Comparison of ENCODE assay signal across 16 mouse cellular contexts in the genomic region with DNA sequence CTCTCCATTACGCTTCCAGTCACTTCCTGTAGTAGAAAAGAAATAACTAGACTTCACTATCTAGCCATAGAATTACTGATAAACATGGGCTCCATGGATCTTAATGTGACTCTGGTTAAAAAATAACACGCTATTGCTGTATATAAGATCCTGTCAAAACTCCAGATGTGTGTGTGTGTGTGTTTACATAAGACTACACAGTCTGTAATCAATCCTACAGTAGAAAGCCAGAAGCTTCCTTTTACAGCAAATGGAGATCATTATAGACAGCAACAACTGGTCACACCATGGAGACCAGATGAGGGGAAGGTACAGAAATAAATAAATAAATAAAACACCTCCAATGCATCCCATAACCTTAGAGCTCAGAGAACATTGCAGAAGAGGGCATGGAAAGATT.
"Had no signal": no experiment of that assay in that cellular context is flagged by ENCODE, and none has a peak within 500 bp of the region (broad histone marks: within the 10 kb centered on the region; RNA-seq: fewer than 3 reads in every experiment).

No protein-coding gene starts in this region.

- H3K4me2 ChIP-seq: liver, embryonic 11.5 days; liver, embryonic 13.5 days; liver, embryonic 15.5 days; midbrain, embryonic 11.5 days; midbrain, embryonic 13.5 days; midbrain, embryonic 15.5 days; neural tube, embryonic 12.5 days had no signal

- ATAC-seq: liver, postnatal 0 days; lung, postnatal 0 days; midbrain, embryonic 13.5 days; midbrain, embryonic 15.5 days had no signal

- H3K9ac ChIP-seq: liver, embryonic 13.5 days; liver, embryonic 15.5 days; liver, postnatal 0 days; midbrain, embryonic 13.5 days; midbrain, embryonic 15.5 days; neural tube, embryonic 12.5 days had no signal

- H3K9me3 ChIP-seq: liver, embryonic 13.5 days; liver, embryonic 15.5 days; megakaryocyte, embryonic 14.5 days; midbrain, embryonic 13.5 days; midbrain, embryonic 15.5 days; neural tube, embryonic 12.5 days had no signal

- H3K27ac ChIP-seq: liver, embryonic 13.5 days; liver, embryonic 15.5 days; macrophage; midbrain, embryonic 13.5 days; midbrain, embryonic 15.5 days; neural tube, embryonic 12.5 days had no signal

- H3K36me3 ChIP-seq: liver, embryonic 13.5 days; liver, embryonic 15.5 days; midbrain, embryonic 13.5 days; midbrain, embryonic 15.5 days; neural tube, embryonic 12.5 days had no signal

- H3K27me3 ChIP-seq: liver, embryonic 13.5 days; liver, embryonic 15.5 days; midbrain, embryonic 15.5 days; neural tube, embryonic 12.5 days had no signal

- H3K4me3 ChIP-seq: liver, embryonic 13.5 days; liver, embryonic 15.5 days; megakaryocyte, embryonic 14.5 days; midbrain, embryonic 13.5 days; midbrain, embryonic 15.5 days; neural tube, embryonic 12.5 days had no signal

- H3K4me1 ChIP-seq: liver, embryonic 15.5 days; megakaryocyte, embryonic 14.5 days; midbrain, embryonic 15.5 days; neural tube, embryonic 12.5 days had no signal

- DNase-seq: liver, embryonic 13.5 days; liver, postnatal 0 days; lung, adult 2 months; right cerebral cortex, postnatal 14 days; thymus, adult 2 months; thymus, postnatal 25 days; thymus, postnatal 4 days had no signal
